Mouse (Mus musculus) intestine, postnatal 0 days (tissue): ENCODE measurements at regions not wholly inside any gene's neighbourhood (a gene's known extent, or its start where the extent isn't known, plus 50 kb on each side); places are given as distances from the start of the nearest gene placed in this dataset.

Experiments
- ATAC-seq: fragments of 200-750 bp; cut with Nextera tagmentation; 2 replicates; pipeline ENCODE4 v1.8.0; 2017; ENCODE audit warnings: mild to moderate bottlenecking, moderate TSS enrichment, moderate library complexity
- H3K27ac ChIP-seq: fragments of 300-500 bp; sonication (generic); 2 replicates; pipeline ENCODE4 v1.5.1; 2014; ENCODE audit warnings: mild to moderate bottlenecking, low read depth, low read length, moderate library complexity
- H3K27me3 ChIP-seq: fragments of 300-500 bp; sonication (generic); replicated peaks from 2 replicates; pipeline ENCODE4 v1.6.1; 2014; ENCODE audit warnings: low read length, mixed read lengths; ENCODE audit not compliant: control insufficient read depth, insufficient read depth
- H3K36me3 ChIP-seq: fragments of 300-500 bp; sonication (generic); 2 replicates; pipeline ENCODE4 v1.6.1; 2014; ENCODE audit warnings: mild to moderate bottlenecking, moderate library complexity; ENCODE audit not compliant: control insufficient read depth, insufficient read depth
- H3K4me1 ChIP-seq: fragments of 300-500 bp; sonication (generic); replicated peaks from 2 replicates; pipeline ENCODE4 v1.6.1; 2014; ENCODE audit warnings: antibody characterized with exemption, low read length, mixed read lengths; ENCODE audit not compliant: control insufficient read depth, insufficient read depth
- H3K4me2 ChIP-seq: fragments of 300-500 bp; sonication (generic); replicated peaks from 2 replicates; pipeline ENCODE4 v1.6.1; 2014; ENCODE audit warnings: low read depth, mild to moderate bottlenecking, moderate library complexity
- H3K4me3 ChIP-seq: fragments of 300-500 bp; sonication (generic); 2 replicates; pipeline ENCODE4 v1.5.1; 2014; ENCODE audit warnings: low read depth, low read length
- H3K9ac ChIP-seq: fragments of 300-500 bp; sonication (generic); 2 replicates; pipeline ENCODE4 v1.6.1; 2014; ENCODE audit warnings: mild to moderate bottlenecking, low read depth, low read length
- H3K9me3 ChIP-seq: fragments of 300-500 bp; sonication (generic); 2 replicates; pipeline ENCODE4 v1.6.1; 2016; ENCODE audit warnings: mixed run types; ENCODE audit not compliant: control insufficient read depth
- CTCF ChIP-seq: sonication (generic); IDR thresholded peaks from 2 replicates; pipeline ENCODE4 v1.5.1; 2016; ENCODE audit warnings: low read depth, mild to moderate bottlenecking, control low read depth, antibody characterized with exemption, moderate library complexity
- WGBS: fragments of 180-500 bp; shearing (Covaris S2); extraction: QIAGEN DNeasy Blood & Tissue Kit; methylation state at CpG from one replicate; pipeline ENCODE4 v1.1.7; 2014; 5-methylcytosine and 5-hydroxymethylcytosine counted together

GRCm38 (mm10) chr8:89152867-89153595 is 109.1 kb upstream of the Sall1 start:
- H3K9me3 ChIP-seq = no peaks in the 10 kb centered on the region
- no peak overlapping the region for H3K4me2 ChIP-seq
- no peak overlapping the region for H3K4me3 ChIP-seq
- no peaks in the 10 kb centered on the region for H3K36me3 ChIP-seq
- 43% methylated on average over 17 of the region's 17 CpGs for WGBS
- no peak overlapping the region for H3K27ac ChIP-seq
- no peaks in the 10 kb centered on the region for H3K27me3 ChIP-seq
- TF ChIP-seq CTCF = no peak
- H3K4me1 ChIP-seq = no peaks in the 10 kb centered on the region
- no peak for ATAC-seq
- no peak overlapping the region for H3K9ac ChIP-seq

- H3K9ac ChIP-seq = no peak overlapping the region
- H3K4me1 ChIP-seq = no peaks in the 10 kb centered on the region
- no peaks in the 10 kb centered on the region for H3K27me3 ChIP-seq
- ATAC-seq = no peak
- H3K36me3 ChIP-seq = no peaks in the 10 kb centered on the region
- no peaks in the 10 kb centered on the region for H3K9me3 ChIP-seq
- no peak overlapping the region for H3K4me2 ChIP-seq
- TF ChIP-seq CTCF = no peak
- H3K27ac ChIP-seq = no peak overlapping the region
- no peak overlapping the region for H3K4me3 ChIP-seq
- WGBS = 63% methylated on average over 8 of the region's 8 CpGs
Measured at GRCm38 (mm10) chr8:89152331-89152730, 108.4 kb upstream of the Sall1 start.

GRCm38 (mm10) chr8:89150952-89151351 is 107.0 kb upstream of the Sall1 start:
- Histone ChIP-seq H3K4me2 (no peak overlapping the region), H3K9me3 (no peaks in the 10 kb centered on the region), H3K27ac (no peak overlapping the region), H3K27me3 (no peaks in the 10 kb centered on the region), H3K9ac (no peak overlapping the region), H3K36me3 (no peaks in the 10 kb centered on the region), H3K4me3 (no peak overlapping the region), H3K4me1 (no peaks in the 10 kb centered on the region)
- WGBS = 73% methylated on average over 2 of the region's 2 CpGs
- TF ChIP-seq CTCF = no peak
- no peak for ATAC-seq

GRCm38 (mm10) chr8:89141529-89142235 is 97.7 kb upstream of the Sall1 start:
- 62% methylated on average over 8 of the region's 8 CpGs for WGBS
- H3K9me3 ChIP-seq = no peaks in the 10 kb centered on the region
- TF ChIP-seq CTCF = no peak
- no peak overlapping the region for H3K4me3 ChIP-seq
- H3K36me3 ChIP-seq = no peaks in the 10 kb centered on the region
- no peak overlapping the region for H3K27ac ChIP-seq
- no peak overlapping the region for H3K9ac ChIP-seq
- H3K4me2 ChIP-seq = no peak overlapping the region
- ATAC-seq = no peak
- no peaks in the 10 kb centered on the region for H3K27me3 ChIP-seq
- H3K4me1 ChIP-seq = no peaks in the 10 kb centered on the region

- no peak overlapping the region for H3K9ac ChIP-seq
- no peak overlapping the region for H3K4me3 ChIP-seq
- no peak for ATAC-seq
- H3K9me3 ChIP-seq = no peaks in the 10 kb centered on the region
- no peaks in the 10 kb centered on the region for H3K4me1 ChIP-seq
- no peak overlapping the region for H3K27ac ChIP-seq
- H3K27me3 ChIP-seq = no peaks in the 10 kb centered on the region
- TF ChIP-seq CTCF = no peak
- 58% methylated on average over 3 of the region's 3 CpGs for WGBS
- no peak overlapping the region for H3K4me2 ChIP-seq
- no peaks in the 10 kb centered on the region for H3K36me3 ChIP-seq
Measured at GRCm38 (mm10) chr8:89139876-89140275, 95.9 kb upstream of the Sall1 start.

- H3K4me3 ChIP-seq = no peak overlapping the region
- no peak for TF ChIP-seq CTCF
- no peak overlapping the region for H3K4me2 ChIP-seq
- no peaks in the 10 kb centered on the region for H3K9me3 ChIP-seq
- no peak for ATAC-seq
- no peak overlapping the region for H3K27ac ChIP-seq
- H3K4me1 ChIP-seq = no peaks in the 10 kb centered on the region
- WGBS = 70% methylated on average over 8 of the region's 8 CpGs
- no peaks in the 10 kb centered on the region for H3K27me3 ChIP-seq
- no peaks in the 10 kb centered on the region for H3K36me3 ChIP-seq
- H3K9ac ChIP-seq = no peak overlapping the region
Measured at GRCm38 (mm10) chr8:89138416-89139125, 94.6 kb upstream of the Sall1 start.
